Mouse (Mus musculus) ovary, postnatal 14 days (tissue): Measurements from ENCODE around the gene Fbxl13.

ENCODE experiments used
- DNase-seq: peaks from one replicate; pipeline ENCODE4 v3.0.0; 2022; ENCODE audit warnings: low spot score

Fbxl13 gene

DNA sequence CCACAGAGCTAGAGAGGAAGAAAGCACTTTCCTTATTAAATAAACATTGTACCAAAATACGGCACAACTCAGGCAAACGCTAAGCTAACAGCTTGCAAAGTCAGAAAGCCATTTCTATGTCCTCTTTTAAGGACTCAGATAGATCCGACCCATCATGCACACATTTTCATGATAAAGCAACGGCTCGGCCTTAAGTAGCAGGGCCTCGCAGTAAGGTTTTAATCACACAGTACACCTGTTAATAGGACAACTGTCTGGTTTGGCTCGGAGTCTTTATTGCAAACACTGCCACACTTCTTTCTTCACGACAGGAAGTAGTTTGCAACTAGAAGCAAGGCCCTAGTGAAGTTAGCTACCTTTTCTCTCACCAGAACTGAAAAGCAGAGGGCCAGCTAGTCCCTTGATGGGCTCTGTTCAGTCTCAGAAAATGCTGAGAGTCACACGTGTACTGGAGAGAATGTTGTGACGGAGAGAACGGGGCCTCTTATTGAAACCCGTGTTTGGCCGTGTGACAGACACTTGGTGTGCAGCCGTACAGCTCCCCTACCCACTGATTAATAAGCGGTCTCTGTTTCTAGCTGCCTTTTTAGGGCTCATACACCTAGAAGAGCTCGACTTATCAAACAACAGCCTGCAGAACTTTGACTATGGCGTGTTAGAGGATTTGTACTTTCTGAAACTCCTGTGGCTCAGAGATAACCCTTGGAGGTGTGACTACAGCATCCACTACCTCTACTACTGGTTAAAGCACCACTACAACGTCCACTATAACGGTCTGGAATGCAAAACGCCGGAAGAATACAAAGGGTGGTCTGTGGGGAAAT lies 70.8 kb downstream of the Fbxl13 start:
- DNase-seq = no peak

DNA sequence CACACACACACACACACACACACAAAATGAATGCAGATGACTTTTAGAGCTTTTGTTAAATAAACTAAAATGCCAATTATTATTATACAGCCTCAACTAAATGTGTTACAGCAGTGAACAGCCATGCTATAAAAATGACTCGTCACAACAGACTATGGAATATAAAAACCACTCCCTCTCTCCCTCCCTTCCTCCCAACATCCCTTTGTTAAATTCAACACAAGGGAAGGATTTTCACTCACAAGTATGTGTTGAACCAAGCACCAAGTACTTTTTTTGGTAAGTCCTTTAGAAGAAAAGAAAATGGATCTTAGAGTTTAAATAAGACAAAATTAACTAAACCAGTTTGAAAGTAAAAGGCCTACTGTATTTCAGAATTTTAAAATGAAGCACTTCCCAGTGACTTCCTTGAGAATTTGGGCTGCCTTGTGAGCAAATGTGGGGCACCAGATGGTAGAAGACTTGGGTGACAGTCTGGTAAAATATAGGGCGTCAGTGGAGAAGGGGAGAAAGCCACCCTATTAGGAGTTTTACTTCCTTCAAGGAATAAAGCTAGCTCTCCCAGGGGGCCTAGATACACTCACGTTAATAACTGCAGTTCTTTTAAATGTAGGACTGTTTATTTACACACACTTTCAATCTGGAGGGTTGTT lies 72.5 kb downstream of the Fbxl13 start:
- no peak for DNase-seq

DNA sequence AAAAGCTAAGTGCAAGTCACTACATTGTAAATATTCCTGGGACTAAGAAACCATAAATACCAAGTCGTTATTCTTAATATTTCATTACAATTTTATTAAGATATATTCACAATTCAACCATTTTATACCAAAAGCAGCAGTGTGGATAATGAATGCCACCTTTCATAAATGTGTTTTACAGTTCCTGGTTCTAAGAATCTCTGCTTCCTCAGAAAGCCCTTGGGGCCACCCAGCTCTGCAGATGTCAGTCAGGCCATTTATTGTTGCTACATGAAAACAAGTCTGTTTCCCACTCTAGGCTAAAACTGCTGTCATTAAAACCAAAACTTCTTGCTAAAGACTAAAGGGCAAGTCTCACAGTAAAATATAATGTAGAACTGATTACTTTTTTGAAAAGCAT lies 77.7 kb downstream of the Fbxl13 start:
- no peak for DNase-seq

DNA sequence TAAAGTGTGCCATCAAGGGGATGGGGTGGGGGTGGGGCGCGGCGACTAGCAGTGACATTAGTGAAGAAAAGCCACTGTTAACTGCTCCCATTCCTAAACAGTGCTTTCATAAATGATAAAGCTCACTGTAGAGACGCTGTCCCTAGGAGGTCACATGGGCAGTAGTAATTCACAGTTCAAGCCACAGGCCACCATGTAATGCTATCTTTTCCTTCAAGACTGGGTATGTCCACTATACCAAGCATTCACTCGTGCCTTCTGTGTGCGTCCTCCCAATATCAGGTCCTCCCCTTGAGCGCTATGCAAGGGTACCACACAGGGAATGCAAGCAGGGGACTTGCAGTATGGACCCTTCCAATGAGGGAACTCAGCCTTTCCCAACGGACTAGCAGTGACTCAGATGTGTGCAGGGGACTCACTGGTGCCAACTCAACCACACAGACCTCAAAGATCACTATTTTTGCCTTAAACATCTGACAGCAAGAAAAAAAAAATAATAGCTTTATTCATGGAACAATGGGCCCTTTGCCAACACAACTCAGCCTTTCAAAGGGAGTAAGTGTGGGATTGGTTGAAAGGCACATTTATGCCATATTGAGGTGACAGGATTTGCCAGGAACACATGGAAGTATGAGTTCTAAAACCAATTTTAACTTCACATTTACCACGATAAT lies 79.9 kb downstream of the Fbxl13 start:
- DNase-seq = no peak

DNA sequence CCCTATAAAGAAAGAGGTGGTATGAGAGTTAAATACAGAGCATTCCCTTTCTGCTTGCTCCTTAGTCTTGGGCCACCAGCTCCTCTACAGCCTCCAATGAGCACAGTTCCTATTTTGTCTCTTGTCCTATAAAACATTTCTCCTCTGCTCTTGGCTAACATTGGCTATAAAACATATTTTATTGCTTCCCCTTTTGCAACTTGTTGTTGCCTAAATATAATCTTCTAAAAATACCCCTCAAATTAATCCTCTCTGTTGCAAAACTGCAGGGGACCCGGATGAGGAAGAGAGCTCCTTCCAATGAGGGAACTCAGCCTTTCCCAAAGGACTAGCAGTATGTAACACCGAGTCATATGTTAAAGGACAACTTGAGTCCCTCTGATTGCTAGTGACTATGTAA lies 81.5 kb downstream of the Fbxl13 start:
- no peak for DNase-seq

DNA sequence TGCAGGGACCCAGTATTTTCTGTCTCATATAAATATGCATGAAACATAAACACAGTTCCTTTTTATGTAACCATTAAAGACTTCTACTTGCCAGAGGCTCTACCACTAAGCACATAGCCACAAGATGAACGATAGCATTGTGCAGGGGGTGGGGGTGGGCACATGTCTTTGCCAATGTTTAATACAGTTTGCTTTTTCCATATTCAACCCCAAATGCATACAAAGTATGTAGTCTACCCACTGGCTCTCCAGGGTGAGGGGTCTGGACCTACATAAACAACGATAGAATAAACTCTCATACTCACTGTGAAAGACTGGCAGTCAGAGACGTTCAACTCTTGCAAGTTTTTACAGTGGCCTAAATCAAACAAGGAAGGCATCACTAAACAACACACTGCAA lies 88.9 kb downstream of the Fbxl13 start:
- DNase-seq = no peak

DNA sequence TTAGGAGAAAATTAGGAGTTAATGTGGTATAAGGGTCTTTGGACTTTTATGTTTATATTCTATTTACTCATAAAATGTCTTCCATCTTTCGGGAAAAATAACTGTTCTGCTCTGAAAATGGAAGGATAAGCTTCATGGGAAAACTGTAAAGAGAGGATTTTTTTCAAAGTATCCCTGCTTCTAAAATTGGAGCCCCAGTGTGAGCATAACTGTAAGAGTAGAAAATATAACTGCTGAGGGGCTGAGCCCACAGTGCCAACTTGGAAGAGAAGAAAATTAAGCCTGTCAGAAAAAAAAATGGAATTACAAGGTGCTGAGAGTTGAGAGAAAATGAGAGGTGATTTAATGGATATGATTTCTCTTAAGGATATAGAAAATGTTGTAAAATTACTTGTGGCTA lies 90.7 kb downstream of the Fbxl13 start:
- no peak for DNase-seq

DNA sequence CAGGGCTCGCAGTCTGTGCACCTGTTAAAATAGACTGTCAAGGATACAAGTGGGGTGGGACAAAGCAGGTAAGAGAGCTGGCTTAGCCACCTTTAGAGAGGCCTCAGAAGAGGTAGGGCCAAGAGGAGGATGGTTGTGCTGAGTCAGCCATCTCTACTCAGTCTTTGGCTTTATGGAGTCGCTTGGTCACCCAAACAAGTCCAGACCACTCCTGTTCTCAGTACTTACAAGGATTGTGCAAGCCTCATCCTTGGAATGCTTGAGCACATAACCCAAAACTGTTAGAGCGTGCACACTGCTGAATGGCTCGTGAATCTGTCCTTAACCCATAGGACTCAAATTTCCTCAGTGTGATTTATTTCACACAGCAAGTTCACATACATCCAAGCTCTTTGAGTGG lies 91.7 kb downstream of the Fbxl13 start:
- no peak for DNase-seq

DNA sequence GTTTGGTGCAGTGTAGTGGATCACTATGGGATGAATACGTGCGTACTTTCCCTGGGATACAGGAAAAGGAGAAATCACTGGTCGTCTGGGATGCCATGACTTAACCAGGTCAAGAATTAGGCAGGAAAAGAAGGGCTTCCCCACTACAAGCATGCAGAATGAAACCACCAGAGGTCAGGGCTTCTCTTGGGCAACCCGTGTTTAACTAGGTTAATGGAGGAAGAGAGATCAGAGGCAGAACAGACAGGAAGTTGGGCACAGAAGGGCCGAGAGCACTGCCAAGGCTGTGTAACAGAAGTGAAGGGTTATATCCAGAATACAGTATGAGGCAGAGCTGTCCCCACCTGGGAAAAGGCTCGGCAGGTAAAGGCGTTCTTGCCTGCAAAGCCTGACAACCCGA lies 98.4 kb downstream of the Fbxl13 start:
- DNase-seq = no peak

DNA sequence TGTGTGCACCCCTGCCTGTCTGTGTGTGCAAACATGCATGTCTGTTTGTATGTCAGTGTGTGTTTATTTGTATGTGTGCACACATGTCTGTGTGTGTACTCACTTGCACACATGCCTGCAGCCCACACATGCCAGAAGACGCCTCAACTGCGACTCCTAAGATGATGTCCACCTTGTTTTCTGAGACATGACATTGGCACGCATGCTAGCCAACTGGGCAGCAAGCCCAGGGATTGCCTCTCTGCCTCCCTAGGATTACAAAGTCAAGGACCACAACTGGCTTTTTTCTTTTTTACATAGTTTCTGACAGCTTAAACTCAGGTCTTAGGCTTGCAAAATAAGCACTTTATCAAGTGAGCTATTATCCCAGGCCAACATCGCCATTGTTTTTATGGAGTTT lies 99.6 kb downstream of the Fbxl13 start:
- peak; percentile 46 for DNase-seq

DNA sequence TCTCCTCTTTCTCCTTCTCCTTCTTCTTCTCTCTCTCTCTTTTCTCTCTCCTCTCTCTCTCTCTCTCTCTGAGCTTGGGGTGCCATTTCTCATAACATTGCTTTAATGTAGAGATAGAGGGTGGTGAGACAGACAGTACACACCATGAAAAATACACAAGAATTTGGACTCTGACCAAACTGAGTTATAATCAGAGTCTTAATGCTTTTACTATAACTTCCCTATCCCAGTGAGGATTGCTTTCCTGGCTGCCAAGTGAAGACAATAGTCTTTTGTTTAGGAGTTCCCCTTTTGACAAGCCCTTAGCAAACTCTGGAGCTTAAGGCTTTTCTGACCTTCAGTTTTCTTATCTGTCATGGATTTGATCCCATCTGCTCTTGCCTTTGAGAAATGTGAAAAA lies 100.2 kb downstream of the Fbxl13 start:
- no peak for DNase-seq

DNA sequence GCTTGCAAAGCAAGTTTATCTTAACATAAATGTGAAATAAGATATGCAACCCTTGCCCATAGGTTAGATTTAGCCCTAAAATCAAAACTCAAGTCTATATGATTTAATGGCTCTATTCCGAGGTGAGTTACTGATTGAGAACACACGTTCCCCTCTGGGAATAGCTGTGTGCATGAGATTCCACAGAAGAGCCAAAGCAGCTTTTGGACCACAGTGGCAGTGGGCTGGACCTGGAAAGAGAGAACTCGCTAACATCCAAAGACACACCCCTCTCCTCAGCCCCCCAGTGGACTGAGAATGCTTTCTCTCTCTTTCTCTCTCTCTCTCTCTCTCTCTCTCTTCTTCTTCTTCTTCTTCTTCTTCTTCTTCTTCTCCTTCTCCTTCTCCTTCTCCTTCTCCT lies 100.6 kb downstream of the Fbxl13 start:
- peak; percentile 17 for DNase-seq

DNA sequence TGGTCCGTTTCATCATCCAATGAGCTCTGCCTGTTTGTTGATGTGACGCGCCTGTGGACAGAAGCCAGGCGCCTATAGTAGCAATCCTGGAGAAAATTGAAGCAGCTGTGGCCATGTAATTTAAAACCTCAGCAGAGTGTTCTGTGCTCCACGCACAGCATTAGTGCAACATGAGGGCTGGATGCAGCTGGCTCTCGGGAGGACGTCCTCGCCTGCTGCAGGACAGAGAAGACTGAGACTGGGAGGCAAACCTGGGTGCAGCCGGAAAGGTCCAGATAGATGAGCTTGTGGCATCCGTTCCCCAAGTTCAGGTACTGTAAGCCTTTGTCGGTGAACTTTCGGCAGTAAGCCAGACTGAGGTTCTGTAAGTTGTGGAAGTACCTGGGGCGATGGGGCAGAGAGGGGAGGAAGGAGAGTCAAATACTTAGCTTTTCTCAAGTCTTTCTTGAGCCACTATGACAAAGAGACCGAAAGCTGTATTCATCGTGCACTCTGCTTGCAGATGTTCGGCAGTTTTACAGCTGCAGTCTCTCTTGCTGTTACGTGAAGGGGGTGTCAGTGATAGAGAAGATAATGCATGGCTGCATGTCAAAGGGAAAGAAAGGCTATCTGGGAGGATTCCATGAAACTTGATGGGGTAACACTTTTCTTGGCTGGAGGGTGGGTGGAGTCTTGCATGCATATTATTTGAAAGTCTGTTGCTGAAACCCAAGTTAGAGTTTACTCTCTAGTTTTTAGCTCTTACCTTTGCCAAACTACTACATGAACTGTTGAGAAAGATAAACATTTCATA lies 101.8 kb downstream of the Fbxl13 start, which contains the start of gene Lrrc17:
TSS of gene Lrrc17 (plus strand) at position 151 of the 793 bp plus-strand sequence.
- peak; percentile 34 for DNase-seq

DNA sequence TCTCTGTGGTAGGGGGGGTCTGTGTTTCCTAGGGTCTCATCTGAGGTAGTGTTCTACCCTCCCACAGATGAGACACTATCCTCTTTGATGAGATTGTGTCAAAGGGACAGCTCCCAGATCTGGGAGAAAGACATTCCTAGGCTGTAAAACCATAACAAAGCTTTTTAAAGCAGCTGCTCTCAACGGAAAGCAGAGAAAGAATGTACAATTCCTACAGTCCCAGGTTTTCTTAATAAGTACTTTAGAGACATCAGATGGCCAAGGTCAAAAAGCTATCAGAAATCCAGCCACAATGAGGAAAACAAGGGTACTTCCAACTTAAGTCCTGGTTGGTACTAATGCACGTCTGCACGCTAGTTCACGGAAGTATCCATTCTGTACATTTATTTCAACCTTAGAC lies 103.2 kb downstream of the Fbxl13 start:
- no peak for DNase-seq

DNA sequence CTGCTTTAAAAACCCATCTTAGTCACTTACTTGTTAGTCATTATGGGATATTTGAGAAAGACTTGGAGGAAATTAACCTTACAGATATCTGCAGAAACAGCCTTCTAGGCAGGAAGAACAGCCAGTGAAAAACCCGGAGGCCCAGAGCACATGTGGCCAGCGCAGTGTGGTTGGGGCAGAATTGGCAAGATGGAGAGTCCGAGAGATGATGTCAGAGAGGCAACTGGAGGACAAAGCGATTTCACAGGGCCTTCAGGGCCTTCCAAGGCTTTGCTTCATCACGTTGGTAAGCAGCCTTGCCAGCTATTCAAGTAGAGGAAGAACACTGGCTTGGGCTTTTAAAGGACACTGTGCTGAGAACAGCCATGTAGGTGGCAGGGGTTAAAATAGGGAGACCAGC lies 112.5 kb downstream of the Fbxl13 start:
- no peak for DNase-seq

DNA sequence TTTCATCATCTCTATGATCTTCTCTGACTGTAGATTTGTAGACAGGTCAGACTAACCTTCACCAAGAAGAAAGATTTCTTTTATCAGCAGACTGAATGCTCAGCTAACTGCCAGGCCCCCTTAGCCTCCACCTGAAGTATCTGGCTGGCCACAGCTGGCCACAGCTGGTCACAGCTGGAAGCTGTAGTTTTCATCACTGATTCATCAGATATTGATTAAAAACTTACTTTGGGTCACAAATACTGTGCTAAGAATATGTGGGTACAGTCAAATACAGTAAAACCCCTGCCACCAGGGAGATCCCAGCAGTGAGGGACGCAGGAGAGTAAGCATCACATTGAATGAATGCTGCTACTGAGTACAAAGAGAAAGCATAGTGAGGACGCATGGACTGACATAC lies 113.3 kb downstream of the Fbxl13 start:
- DNase-seq = no peak

DNA sequence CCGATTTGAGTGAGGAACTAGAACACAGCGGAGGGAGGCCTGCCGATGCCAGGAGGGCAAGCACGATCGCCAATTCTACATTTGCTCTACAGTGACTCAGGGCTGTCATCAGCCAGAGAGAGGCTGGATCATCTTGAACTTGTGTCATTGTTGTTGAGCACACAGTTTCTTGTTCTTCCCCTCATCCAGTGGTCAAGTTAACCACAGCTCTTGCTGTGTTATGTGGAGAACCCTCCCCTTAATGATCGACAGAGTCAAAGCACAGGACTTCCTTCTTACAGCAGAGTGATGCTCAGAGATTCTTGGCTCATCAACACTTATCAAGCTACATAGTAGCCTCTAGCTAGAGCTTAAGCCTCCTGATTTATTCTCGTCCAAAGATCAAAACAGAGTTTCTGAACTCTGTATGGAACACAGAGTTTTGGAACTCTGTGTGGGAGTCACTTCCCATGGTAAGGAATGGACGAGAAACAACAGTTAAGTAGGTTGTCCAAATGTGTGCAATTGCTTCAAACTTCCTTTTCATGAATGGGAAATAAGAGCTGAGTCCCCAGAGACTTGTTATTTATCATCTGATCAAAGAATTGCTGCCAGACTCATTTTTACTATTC lies 116.2 kb downstream of the Fbxl13 start:
- DNase-seq = no peak

DNA sequence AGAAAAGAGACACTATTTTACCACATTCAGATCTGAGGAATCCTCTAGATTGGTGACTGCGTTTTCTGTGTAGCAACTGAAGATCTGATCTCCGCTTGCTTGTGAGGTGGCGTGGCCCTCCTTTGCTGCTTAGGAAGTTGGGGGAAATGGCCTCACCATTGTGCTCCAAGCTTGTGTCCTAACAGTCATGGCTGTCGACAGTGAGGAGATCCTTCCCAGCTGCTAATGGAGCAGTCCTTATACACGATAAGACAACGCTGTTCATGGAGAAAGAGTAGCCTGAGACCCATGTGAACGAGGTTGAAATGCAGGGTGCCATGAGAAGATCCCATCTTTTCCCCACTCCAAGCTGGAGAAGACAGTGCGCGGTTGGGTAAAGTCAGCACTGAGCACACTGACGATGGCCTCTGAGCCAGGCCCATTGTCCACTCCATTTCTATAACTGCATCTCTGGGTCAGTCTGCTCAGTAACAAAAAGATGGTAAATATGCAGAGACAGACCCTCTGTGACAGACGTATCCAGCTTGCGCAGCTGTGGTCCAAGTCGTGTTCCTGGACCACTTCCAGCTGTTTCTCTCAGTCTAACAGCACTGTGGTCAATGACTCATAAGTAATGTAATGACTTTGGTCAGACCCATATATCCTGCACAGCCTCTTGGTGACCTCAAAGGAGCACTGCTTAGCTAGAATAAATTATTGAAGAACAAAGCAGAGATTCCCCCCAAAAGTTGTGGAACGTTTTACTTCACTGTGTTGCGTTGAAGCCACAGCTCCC lies 117.2 kb downstream of the Fbxl13 start:
- DNase-seq = no peak

DNA sequence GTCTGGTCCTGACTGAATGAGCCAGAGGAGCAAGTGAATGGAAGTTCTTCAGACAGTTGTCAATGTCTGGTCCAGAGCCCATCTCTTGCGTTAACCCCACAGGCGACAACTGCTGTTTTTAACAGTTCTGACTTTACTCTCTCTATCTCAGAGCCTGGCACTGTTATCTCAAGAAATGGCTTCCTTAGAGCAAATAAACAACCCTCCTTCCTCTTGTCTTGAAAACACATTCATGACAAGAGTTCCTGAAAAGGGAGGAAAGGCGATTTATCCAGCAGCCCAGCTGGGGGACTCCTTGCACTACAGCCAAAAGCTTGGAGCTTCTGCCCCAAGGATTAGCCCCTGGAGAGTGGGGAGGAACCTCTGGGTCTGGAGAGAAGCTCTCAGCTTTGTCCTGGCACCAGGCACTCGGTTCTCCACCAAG lies 117.9 kb downstream of the Fbxl13 start:
- peak; percentile 28 for DNase-seq

DNA sequence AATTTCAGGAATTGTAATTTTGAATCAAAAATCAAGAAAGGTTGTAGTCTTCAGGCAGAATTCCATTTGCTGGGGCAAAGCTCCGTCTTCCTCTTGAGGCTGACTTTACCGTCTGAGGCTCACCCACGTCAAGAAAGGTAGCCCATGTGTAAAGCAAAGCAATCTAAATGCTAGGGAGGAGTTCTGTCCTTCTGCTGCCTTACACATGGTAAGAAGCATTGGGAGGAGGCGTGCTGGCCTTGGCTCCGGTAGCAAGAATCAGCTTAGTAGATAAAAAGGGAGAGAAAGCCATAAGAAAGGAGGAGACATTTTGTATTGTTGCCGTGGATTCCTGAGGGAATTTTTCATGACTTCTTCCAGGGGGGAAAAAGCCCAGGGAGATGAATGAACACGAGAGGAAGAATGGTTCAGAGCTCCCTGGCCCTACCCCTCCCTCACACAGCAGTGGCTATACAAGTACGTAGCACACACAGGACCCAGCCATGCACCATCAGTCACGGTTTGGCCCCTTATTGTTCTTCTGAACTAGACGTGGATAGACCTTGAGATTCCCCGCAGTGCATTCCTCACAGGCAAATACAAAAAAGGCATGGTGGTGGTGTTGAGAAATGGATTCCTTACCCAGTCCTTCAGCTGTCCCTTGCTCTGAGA lies 118.5 kb downstream of the Fbxl13 start:
- no peak for DNase-seq

DNA sequence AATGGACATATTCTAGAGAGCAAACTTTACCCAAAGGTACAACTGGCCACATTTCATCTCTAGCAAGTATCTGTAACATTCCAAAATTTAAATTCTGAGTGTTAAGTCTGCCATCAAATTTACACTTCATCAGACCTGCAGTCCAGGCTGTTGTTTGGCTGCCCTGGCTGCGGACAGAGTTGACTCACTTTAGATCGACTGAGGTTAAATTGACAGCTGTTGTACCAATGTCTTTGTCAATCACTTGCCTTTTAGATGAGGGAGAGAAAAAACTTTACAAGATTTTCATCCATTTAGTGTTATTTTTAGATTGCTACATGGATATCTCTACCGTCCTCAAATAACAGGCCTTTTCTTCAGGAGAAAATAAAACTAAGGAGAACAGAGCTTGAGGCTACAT lies 126.3 kb downstream of the Fbxl13 start:
- no peak for DNase-seq
